ENCODE assay signal across 20 mouse cellular contexts in genomic region chr9:101595101-101595650, GRCm38 (mm10).
"Had no signal": no experiment of that assay in that cellular context is flagged by ENCODE, and none has a peak within 500 bp of the region (broad histone marks: within the 10 kb centered on the region; RNA-seq: fewer than 3 reads in every experiment).

No protein-coding gene starts in this region.

- H3K4me3 ChIP-seq: intestine, embryonic 15.5 days; kidney, embryonic 15.5 days; left cerebral cortex, adult 2 months; liver, embryonic 13.5 days; midbrain, embryonic 12.5 days; myocyte; neural tube, embryonic 13.5 days; stomach, embryonic 15.5 days had no signal

- H3K9me3 ChIP-seq: intestine, embryonic 15.5 days; kidney, embryonic 15.5 days; liver, embryonic 13.5 days; midbrain, embryonic 12.5 days; neural tube, embryonic 13.5 days; stomach, embryonic 15.5 days had no signal

- H3K9ac ChIP-seq: intestine, embryonic 15.5 days; kidney, embryonic 15.5 days; liver, embryonic 13.5 days; midbrain, embryonic 12.5 days; neural tube, embryonic 13.5 days; stomach, embryonic 15.5 days had no signal

- H3K27me3 ChIP-seq: intestine, embryonic 15.5 days; kidney, embryonic 15.5 days; liver, embryonic 13.5 days; midbrain, embryonic 12.5 days; neural tube, embryonic 13.5 days; stomach, embryonic 15.5 days had no signal

- H3K4me1 ChIP-seq: intestine, embryonic 15.5 days; kidney, embryonic 15.5 days; liver, embryonic 13.5 days; midbrain, embryonic 12.5 days; stomach, embryonic 15.5 days had no signal

- H3K36me3 ChIP-seq: intestine, embryonic 15.5 days; kidney, embryonic 15.5 days; liver, embryonic 13.5 days; midbrain, embryonic 12.5 days; neural tube, embryonic 13.5 days; stomach, embryonic 15.5 days had no signal

- ATAC-seq: intestine, embryonic 15.5 days; midbrain, embryonic 16.5 days had no signal

- H3K27ac ChIP-seq: intestine, embryonic 15.5 days; kidney, embryonic 15.5 days; left cerebral cortex, adult 2 months; liver, embryonic 13.5 days; midbrain, embryonic 12.5 days; neural tube, embryonic 13.5 days; stomach, embryonic 15.5 days had no signal

- H3K4me2 ChIP-seq: intestine, embryonic 15.5 days; kidney, embryonic 15.5 days; liver, embryonic 13.5 days; midbrain, embryonic 12.5 days; neural tube, embryonic 13.5 days; stomach, embryonic 15.5 days had no signal

- DNase-seq: kidney, adult 11 months; kidney, adult 8-10 months; kidney, postnatal 10 days; kidney, postnatal 36 days; liver, embryonic 13.5 days; lung, adult 2 months; lung, postnatal 14 days; lung, postnatal 4 days; retina, postnatal 1 day; right cerebral cortex, postnatal 25 days; spleen, adult 18-20 months; thymus, postnatal 25 days had no signal
